Mouse (Mus musculus) intestine, embryonic 16.5 days (tissue): ENCODE data around the gene E2f6. TPM values are rescaled to one million over a fixed set of nuclear protein-coding genes. Genes with fewer than 3 reads are reported as not detected.
A peak's percentile ranks its signal among the peaks of the same experiment; 100 is the strongest.

Experiments used
- ATAC-seq: fragments of 200-750 bp; cut with Nextera tagmentation; 2 replicates; pipeline ENCODE4 v1.8.0; 2017; ENCODE audit warnings: moderate TSS enrichment, moderate library complexity
- H3K27ac ChIP-seq: fragments of 300-500 bp; sonication (generic); 2 replicates; pipeline ENCODE4 v1.5.1; 2014; ENCODE audit warnings: mild to moderate bottlenecking, low read length
- H3K27me3 ChIP-seq: fragments of 300-500 bp; sonication (generic); replicated peaks from 2 replicates; pipeline ENCODE4 v1.6.1; 2014; ENCODE audit warnings: low read length, control low read depth, mixed read lengths; ENCODE audit not compliant: control insufficient read depth, insufficient read depth
- H3K36me3 ChIP-seq: fragments of 300-500 bp; sonication (generic); 2 replicates; pipeline ENCODE4 v1.6.1; 2014; ENCODE audit warnings: low read length, control low read depth; ENCODE audit not compliant: control insufficient read depth, insufficient read depth
- H3K4me1 ChIP-seq: fragments of 300-500 bp; sonication (generic); 2 replicates; pipeline ENCODE4 v1.6.1; 2014; ENCODE audit warnings: low read length, control low read depth, mixed read lengths; ENCODE audit not compliant: control insufficient read depth, insufficient read depth
- H3K4me2 ChIP-seq: fragments of 300-500 bp; sonication (generic); 2 replicates; pipeline ENCODE4 v1.6.1; 2014; ENCODE audit warnings: low read depth, low read length, control low read depth
- H3K4me3 ChIP-seq: fragments of 300-500 bp; sonication (generic); 2 replicates; pipeline ENCODE4 v1.5.1; 2014; ENCODE audit warnings: mild to moderate bottlenecking, low read length
- H3K9ac ChIP-seq: fragments of 300-500 bp; sonication (generic); 2 replicates; pipeline ENCODE4 v1.6.1; 2014; ENCODE audit warnings: low read depth, low read length
- H3K9me3 ChIP-seq: fragments of 300-500 bp; sonication (generic); 2 replicates; pipeline ENCODE4 v1.6.1; 2016; ENCODE audit warnings: low read length, control low read depth; ENCODE audit not compliant: control insufficient read depth
- WGBS: fragments of 180-500 bp; shearing (Covaris S2); extraction: QIAGEN DNeasy Blood & Tissue Kit; methylation state at CpG from one replicate; pipeline ENCODE4 v1.1.7; 2014; 5-methylcytosine and 5-hydroxymethylcytosine counted together
- polyA plus RNA-seq: library from polyadenylated mRNA; unstranded; fragments of >200 nt; fragmentation: Nextera tagmentation; extraction: Ambion mirVana; gene quantifications from 2 replicates; pipeline ENCODE4 v1.2.1, GENCODE M21; 2015

Gene E2f6
- polyA plus RNA-seq, 1 experiment from 2014 or later = 29.5 TPM

- Histone ChIP-seq H3K4me2 (no peak overlapping the region), H3K36me3 (no peaks in the 10 kb centered on the region), H3K4me3 (no peak overlapping the region), H3K27ac (no peak overlapping the region), H3K4me1 (no peaks in the 10 kb centered on the region), H3K27me3 (no peaks in the 10 kb centered on the region), H3K9ac (no peak overlapping the region), H3K9me3 (no peaks in the 10 kb centered on the region; the same call in 1 of the 2 replicates)
- 63% methylated on average over 11 of the region's 11 CpGs for WGBS
- ATAC-seq = no peak
Measured at GRCm38 (mm10) chr12:16834701-16835100, 23.9 kb downstream of the E2f6 start.

- no peaks in the 10 kb centered on the region for H3K36me3 ChIP-seq
- peaks cover 3% of the 10 kb centered on the region for H3K4me1 ChIP-seq
- no peak overlapping the region for H3K9ac ChIP-seq
- WGBS = 63% methylated on average over 9 of the region's 9 CpGs
- no peak overlapping the region for H3K4me3 ChIP-seq
- H3K27me3 ChIP-seq = no peaks in the 10 kb centered on the region
- no peaks in the 10 kb centered on the region; the same call in 1 of the 2 replicates for H3K9me3 ChIP-seq
- H3K27ac ChIP-seq = no peak overlapping the region
- no peak overlapping the region for H3K4me2 ChIP-seq
- ATAC-seq = no peak
Measured at GRCm38 (mm10) chr12:16836188-16836587, 25.4 kb downstream of the E2f6 start.

GRCm38 (mm10) chr12:16837766-16838165 lies 27.0 kb downstream of the E2f6 start:
- 85% methylated on average over 4 of the region's 4 CpGs for WGBS
- no peak overlapping the region for H3K9ac ChIP-seq
- no peak overlapping the region for H3K4me3 ChIP-seq

GRCm38 (mm10) chr12:16840842-16841782 lies 30.3 kb downstream of the E2f6 start:
- Histone ChIP-seq H3K9me3 (no peaks in the 10 kb centered on the region; the same call in 1 of the 2 replicates), H3K4me3 (no peak overlapping the region), H3K4me1 (peaks cover 3% of the 10 kb centered on the region), H3K4me2 (no peak overlapping the region), H3K9ac (no peak overlapping the region), H3K27me3 (no peaks in the 10 kb centered on the region), H3K36me3 (no peaks in the 10 kb centered on the region), H3K27ac (peak overlapping the region; percentile 79)
- peak; percentile 93 for ATAC-seq
- WGBS = 43% methylated on average over 8 of the region's 8 CpGs

More at GRCm38 (mm10) chr12:16837766-16838165, 27.0 kb downstream of the E2f6 start:
- Histone ChIP-seq H3K36me3 (no peaks in the 10 kb centered on the region), H3K9me3 (no peaks in the 10 kb centered on the region; the same call in 1 of the 2 replicates), H3K27ac (no peak overlapping the region), H3K4me1 (peaks cover 3% of the 10 kb centered on the region), H3K4me2 (no peak overlapping the region), H3K27me3 (no peaks in the 10 kb centered on the region)
- ATAC-seq = no peak

GRCm38 (mm10) chr12:16844623-16845592 lies 34.1 kb downstream of the E2f6 start:
- Histone ChIP-seq H3K27me3 (no peaks in the 10 kb centered on the region), H3K4me1 (peaks cover 3% of the 10 kb centered on the region), H3K9me3 (no peaks in the 10 kb centered on the region), H3K4me2 (no peak overlapping the region), H3K27ac (no peak overlapping the region; the same call in 1 of the 2 replicates), H3K4me3 (no peak overlapping the region), H3K36me3 (no peaks in the 10 kb centered on the region), H3K9ac (no peak overlapping the region)
- ATAC-seq = no peak
- WGBS = 54% methylated on average over 14 of the region's 14 CpGs

DNA sequence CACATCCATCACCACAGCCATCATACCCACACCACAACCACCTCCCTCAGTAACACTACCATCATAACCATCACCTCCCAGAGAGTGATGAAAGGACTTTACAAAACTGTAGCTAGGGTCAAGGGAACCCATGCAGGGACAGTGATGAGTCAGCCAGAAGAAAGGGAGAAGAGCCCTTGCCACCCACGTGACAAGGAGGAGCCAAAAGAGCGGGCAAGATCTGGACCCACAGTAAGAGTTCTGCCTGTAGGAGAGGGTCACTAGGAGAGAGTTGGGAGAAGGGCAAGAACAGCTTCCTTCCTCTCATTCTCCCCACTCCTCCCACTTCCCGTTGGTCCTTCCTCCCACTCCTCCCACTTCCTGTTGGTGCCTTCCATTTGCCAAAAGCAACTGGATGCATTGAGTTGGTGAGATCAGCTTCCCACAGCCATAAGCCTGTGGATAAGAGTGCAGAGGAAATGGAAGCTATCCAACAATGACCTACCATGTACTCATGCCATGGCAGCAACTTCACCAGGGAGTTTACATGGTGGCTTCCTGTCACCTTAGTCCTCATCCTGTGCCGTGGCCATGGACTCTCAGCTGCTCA lies 36.5 kb downstream of the E2f6 start:
- 82% methylated on average over 4 of the region's 4 CpGs for WGBS
- no peak overlapping the region for H3K9ac ChIP-seq
- H3K4me3 ChIP-seq = no peak overlapping the region
- no peaks in the 10 kb centered on the region; the same call in none of the 2 replicates for H3K4me1 ChIP-seq
- ATAC-seq = no peak
- no peak overlapping the region for H3K4me2 ChIP-seq
- H3K36me3 ChIP-seq = no peaks in the 10 kb centered on the region
- H3K9me3 ChIP-seq = no peaks in the 10 kb centered on the region
- H3K27me3 ChIP-seq = no peaks in the 10 kb centered on the region
- H3K27ac ChIP-seq = no peak overlapping the region

- peaks cover under 1% of the 10 kb centered on the region for H3K4me1 ChIP-seq
- 79% methylated on average over 2 of the region's 2 CpGs for WGBS
- no peaks in the 10 kb centered on the region for H3K36me3 ChIP-seq
- H3K4me3 ChIP-seq = no peak overlapping the region
- H3K4me2 ChIP-seq = no peak overlapping the region
- H3K9me3 ChIP-seq = no peaks in the 10 kb centered on the region
- H3K9ac ChIP-seq = no peak overlapping the region
- ATAC-seq = no peak
- no peaks in the 10 kb centered on the region for H3K27me3 ChIP-seq
- no peak overlapping the region for H3K27ac ChIP-seq
Measured at GRCm38 (mm10) chr12:16848501-16848900, 37.7 kb downstream of the E2f6 start.

GRCm38 (mm10) chr12:16849821-16850220 lies 39.1 kb downstream of the E2f6 start:
- Histone ChIP-seq H3K4me1 (peaks cover 7% of the 10 kb centered on the region), H3K4me2 (no peak overlapping the region), H3K4me3 (no peak overlapping the region), H3K27me3 (no peaks in the 10 kb centered on the region), H3K9ac (no peak overlapping the region), H3K27ac (no peak overlapping the region), H3K9me3 (no peaks in the 10 kb centered on the region), H3K36me3 (no peaks in the 10 kb centered on the region)
- ATAC-seq = no peak
- 41% methylated on average over 2 of the region's 2 CpGs for WGBS
